10 mouse cellular contexts compared by ENCODE assay signal in the genomic region with DNA sequence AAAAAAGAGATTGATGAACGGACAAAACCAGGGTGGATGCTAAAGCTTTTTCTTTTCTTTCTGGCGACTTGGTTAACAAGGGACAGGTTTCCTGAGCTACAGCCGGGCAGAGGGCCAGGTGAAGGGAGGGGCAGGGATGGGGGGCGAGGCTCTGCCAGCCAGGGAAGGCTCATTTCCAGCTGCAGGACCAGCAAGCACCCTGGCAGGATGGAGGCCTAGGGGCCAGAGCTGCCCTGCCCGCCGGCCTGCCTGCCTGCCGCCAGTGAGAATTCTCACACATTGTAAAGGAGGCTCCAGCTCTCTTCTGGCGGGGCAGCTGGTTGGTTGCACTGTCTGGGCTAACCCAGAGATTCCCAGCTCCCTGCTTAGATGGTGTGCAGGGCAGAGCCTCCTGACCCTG. TPM values are rescaled to one million over a fixed set of nuclear protein-coding genes. Genes with fewer than 3 reads are reported as not detected.
DNase-seq lines count a peak whose midpoint lies in the region; ATAC-seq lines count a peak whose summit lies in the region.
"Had no signal": no experiment of that assay in that cellular context is flagged by ENCODE, and none has a peak within 500 bp of the region (broad histone marks: within the 10 kb centered on the region; RNA-seq: fewer than 3 reads in every experiment).

No protein-coding gene starts in this region.

- peak overlapping the region; percentile 21; the same call in 1 of the 2 replicates for H3K9ac ChIP-seq in heart, embryonic 14.5 days (ENCODE audit: low read length)
- H3K9ac ChIP-seq in intestine, embryonic 15.5 days = no peak overlapping the region
- H3K9ac ChIP-seq: liver, embryonic 15.5 days had no signal

- no peaks in the 10 kb centered on the region for H3K36me3 ChIP-seq in heart, embryonic 14.5 days (ENCODE audit: control insufficient read depth, insufficient read depth, low read length)
- H3K36me3 ChIP-seq in intestine, embryonic 15.5 days = no peaks in the 10 kb centered on the region
- H3K36me3 ChIP-seq: liver, embryonic 15.5 days had no signal

- intact Hi-C loops in left cerebral cortex, postnatal 10 days (cut with DNase I) = no loop called here

- no peaks in the 10 kb centered on the region for H3K9me3 ChIP-seq in heart, embryonic 14.5 days (ENCODE audit: control insufficient read depth, low read length)
- H3K9me3 ChIP-seq in intestine, embryonic 15.5 days = no peaks in the 10 kb centered on the region
- H3K9me3 ChIP-seq: liver, embryonic 15.5 days had no signal

- no peak for DNase-seq in heart, adult 8-10 months (ENCODE audit: low spot score)
- peak; percentile 85 for DNase-seq in 3134 (ENCODE audit: extremely low read depth, insufficient read length, low spot score)
- DNase-seq in brain, adult 2 months (ENCODE audit: low read depth, low spot score) = peak; percentile 15
- DNase-seq in left cerebral cortex, postnatal 10 days (ENCODE audit: extremely low spot score in 1 of 2, low spot score in 2 of 2) = no peak
- DNase-seq in layer of hippocampus, postnatal 36 days = no peak
- DNase-seq: cerebellum, adult 11 months had no signal

- H3K27ac ChIP-seq in heart, embryonic 14.5 days (replicated peaks in 1 of 2; ENCODE audit: control insufficient read depth in 1 of 2, insufficient read depth in 1 of 2, low read depth in 2 of 2, low read length in 2 of 2) = peak overlapping the region in 1 of 2 experiments; percentile 64; a peak in 2 of 4 replicates
- H3K27ac ChIP-seq in intestine, embryonic 15.5 days = peak overlapping the region; percentile 56; the same call in 1 of the 2 replicates
- H3K27ac ChIP-seq: liver, embryonic 15.5 days had no signal

- 21% methylated on average over 8 of the region's 8 CpGs for WGBS in heart, embryonic 14.5 days
- WGBS in intestine, embryonic 15.5 days = 41% methylated on average over 8 of the region's 8 CpGs

- H3K27me3 ChIP-seq in heart, embryonic 14.5 days (ENCODE audit: control insufficient read depth, insufficient read depth, low read length) = 0 out of 2 replicates have a peak, but pooled peaks cover 3% of the 10 kb centered on the region
- H3K27me3 ChIP-seq in intestine, embryonic 15.5 days (replicated peaks) = 0 out of 2 replicates have a peak, but pooled peaks cover 8% of the 10 kb centered on the region

- no peak overlapping the region for H3K4me3 ChIP-seq in heart, embryonic 14.5 days (ENCODE audit: control insufficient read depth in 1 of 2, insufficient read depth in 1 of 2, low read depth in 1 of 2, low read length in 2 of 2)
- H3K4me3 ChIP-seq in intestine, embryonic 15.5 days (replicated peaks) = no peak overlapping the region
- H3K4me3 ChIP-seq: liver, embryonic 15.5 days had no signal

- H3K4me2 ChIP-seq in heart, embryonic 14.5 days (ENCODE audit: low read length) = no peak overlapping the region
- no peak overlapping the region for H3K4me2 ChIP-seq in intestine, embryonic 15.5 days (replicated peaks)
- H3K4me2 ChIP-seq: liver, embryonic 15.5 days had no signal

- no peak for ATAC-seq in heart, embryonic 14.5 days (ENCODE audit: insufficient number of reproducible peaks, insufficient read depth, low FRiP score, low read depth)
- ATAC-seq in intestine, embryonic 15.5 days = no peak
- ATAC-seq in megakaryocyte-erythroid progenitor cell, adult 5-6 weeks (replicated peaks; ENCODE audit: low FRiP score, low TSS enrichment, poor library complexity, severe bottlenecking) = no peak

- H3K4me1 ChIP-seq in heart, embryonic 14.5 days (ENCODE audit: control insufficient read depth in 2 of 2, insufficient read depth in 2 of 2, low read length in 2 of 2) = peaks cover 32 to 47% of the 10 kb centered on the region in 2 experiments
- peaks cover 33% of the 10 kb centered on the region for H3K4me1 ChIP-seq in intestine, embryonic 15.5 days (replicated peaks)

RNA-seq across cellular contexts. Expression of a gene that starts 24.1 kb away (rescaled TPM):
- 11.8 and 12.5 TPM in 2 replicates for polyA plus RNA-seq in heart, embryonic 14.5 days (2014; fragmentation: Nextera tagmentation; extraction: Ambion mirVana)
- total RNA-seq in heart, adult 8-10 months (2022) = 1 to 10 TPM; 1.2 to 2.2 (median 1.4) TPM
- 14.3 and 16.1 TPM in 2 replicates for polyA plus RNA-seq in intestine, embryonic 15.5 days (2015; fragmentation: Nextera tagmentation; extraction: Ambion mirVana)
- total RNA-seq in megakaryocyte-erythroid progenitor cell, adult 5-6 weeks (2014; fragmentation: Nextera tagmentation) = 0.37 TPM in 1 of 2 replicates, not detected in the other
- 0.52 TPM in 1 of 2 replicates, not detected in the other for total RNA-seq in megakaryocyte-erythroid progenitor cell, adult 5-6 weeks (2017)
- 1 to 10 TPM in 1 of 2 experiments, under 1 TPM in 1; 0.47 to 1.6 TPM for total RNA-seq in left cerebral cortex, postnatal 10 days (2021)
- total RNA-seq in layer of hippocampus, postnatal 36 days (2021) = under 1 TPM; 0.50 to 0.94 TPM

Comparison
In these comparisons a context has a peak if more than half of its experiments do, and no peak if none do; other contexts are left out.
1. DNase-seq: peak in 3134 (single experiment) and brain, adult 2 months (single experiment); none in heart, adult 8-10 months (single experiment), left cerebral cortex, postnatal 10 days (0 of 2) and layer of hippocampus, postnatal 36 days (0 of 2).